Mouse (Mus musculus) spleen, adult 12 weeks (tissue): ENCODE measurements around the gene Gabra1.

Source experiments
- DNase-seq: peaks from one replicate; pipeline ENCODE4 v3.0.0; 2022; ENCODE audit warnings: low spot score

Gene Gabra1

DNA sequence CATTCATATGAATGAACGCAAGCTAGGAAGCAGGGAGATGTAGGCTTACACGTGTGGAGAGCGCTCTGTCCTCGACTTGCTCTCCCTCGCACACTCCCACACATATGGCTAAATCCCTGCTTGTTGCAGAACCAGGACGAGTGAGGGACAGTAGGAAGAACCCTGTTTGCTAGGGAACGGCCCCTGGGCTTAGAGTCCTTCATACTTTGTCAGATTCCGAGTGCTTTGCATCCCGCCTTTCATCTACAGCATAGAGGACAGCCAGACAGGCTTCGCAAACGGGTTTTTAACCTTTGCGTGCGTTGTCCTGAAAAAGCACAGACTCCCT lies at the start of gene Gabra1:
Gene Gabra1 (minus strand): TSS at position 106 of the 328 bp plus-strand sequence.
- no peak for DNase-seq

DNA sequence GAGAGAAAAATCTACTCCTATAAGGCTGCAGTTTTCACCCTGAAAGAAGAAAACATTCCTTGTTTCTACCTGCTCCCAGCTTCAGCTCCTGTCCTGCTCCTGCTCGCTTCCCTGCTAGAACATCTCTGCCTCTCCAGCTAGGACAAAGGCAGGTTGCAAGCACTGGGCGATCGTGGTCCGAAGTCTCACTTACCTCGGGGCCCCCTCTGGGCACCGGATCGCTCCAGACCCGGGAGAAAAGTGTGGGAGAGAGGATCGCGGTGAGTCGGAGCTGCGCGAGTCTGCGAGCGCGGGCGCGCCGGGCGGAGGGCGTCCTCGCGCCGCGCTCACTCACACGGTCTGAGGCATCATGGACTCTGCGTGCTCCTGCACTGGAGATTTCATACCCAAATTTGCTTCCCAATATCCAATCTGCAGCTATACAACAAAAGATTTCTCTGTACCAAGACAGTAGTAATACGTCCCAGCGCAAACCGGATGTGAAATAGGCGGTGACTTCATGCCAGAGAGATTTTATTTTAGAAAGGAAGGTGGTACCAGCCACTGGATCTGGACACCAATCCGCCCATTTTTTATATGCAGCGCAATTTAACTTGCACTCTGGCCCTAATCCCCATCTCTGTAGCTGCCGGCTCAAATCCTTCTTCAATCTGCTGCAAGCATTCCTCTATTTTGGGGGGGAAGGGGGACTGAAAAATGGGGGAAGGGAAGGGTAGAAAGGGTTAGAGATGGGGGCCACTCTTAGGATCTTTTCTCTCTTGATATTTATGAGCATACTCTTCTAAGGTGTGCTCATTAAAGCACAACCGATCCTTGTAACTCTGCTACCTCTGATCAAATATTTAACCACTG lies 531 bp downstream of the Gabra1 start:
- DNase-seq, result no peak

- DNase-seq, result no peak
Observed at GRCm38 (mm10) chr11:42181426-42181825, 1.3 kb downstream of the Gabra1 start.

- DNase-seq, result no peak
Observed at GRCm38 (mm10) chr11:42179535-42179934, 3.2 kb downstream of the Gabra1 start.

DNA sequence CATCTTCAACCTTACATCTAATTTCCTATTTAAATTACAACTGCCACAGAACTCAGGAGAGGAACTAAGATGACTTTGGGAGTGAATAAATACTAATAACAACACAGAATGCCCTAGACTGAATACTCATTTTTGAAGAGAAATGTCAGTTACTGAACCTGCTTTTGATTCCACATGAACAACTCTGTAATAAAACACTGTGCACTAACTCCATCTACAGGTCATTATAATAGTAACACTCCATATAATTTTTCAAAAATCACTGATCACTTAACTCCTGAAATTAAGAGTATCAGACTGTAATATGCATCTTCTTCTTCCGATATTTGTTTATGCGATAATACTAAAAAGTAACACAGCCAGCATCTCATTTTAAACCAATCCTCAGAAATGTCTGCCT lies 4.4 kb downstream of the Gabra1 start:
- DNase-seq, result no peak

GRCm38 (mm10) chr11:42151396-42151795 lies 31.3 kb downstream of the Gabra1 start:
- no peak for DNase-seq

- no peak for DNase-seq
Observed at GRCm38 (mm10) chr11:42116931-42117330, 65.8 kb downstream of the Gabra1 start.

GRCm38 (mm10) chr11:42110051-42110450 lies 72.7 kb downstream of the Gabra1 start:
- no peak for DNase-seq

DNA sequence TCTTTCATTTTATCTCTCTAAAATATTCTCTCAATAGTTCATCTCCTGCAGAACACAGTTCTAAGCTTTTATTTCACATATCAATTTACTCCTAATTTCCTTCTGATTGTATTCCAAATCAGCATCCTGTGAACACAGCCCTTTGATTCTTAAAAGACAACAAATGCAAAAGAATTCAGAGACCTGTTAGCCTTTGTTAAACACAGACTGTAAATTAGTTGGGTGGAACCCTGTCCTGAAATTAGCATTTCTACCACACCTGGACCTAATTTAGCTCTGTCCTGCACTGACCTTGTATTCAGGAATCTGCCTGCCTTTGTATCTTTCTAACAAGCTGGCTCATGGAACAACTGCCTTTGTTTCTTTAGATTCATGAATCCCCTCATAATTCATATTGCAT lies 73.1 kb downstream of the Gabra1 start:
- no peak for DNase-seq

DNA sequence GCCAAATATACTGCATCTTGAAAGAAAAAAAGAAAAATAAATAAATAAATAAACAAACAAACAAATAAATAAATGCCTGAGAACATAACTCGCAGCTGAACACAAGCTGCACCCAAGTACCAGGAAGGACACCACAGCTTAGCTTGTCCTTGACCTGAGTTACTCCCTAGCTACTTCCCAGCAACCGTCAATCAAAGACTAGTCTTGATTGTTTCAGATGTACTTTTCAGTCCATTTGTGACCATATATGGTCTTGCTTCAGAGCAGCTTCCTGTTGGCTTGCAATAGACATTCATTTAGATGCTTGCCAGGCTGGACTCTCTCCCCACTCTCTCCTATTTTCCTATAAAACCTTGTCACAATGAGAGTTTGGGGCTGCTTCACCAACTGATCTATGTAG lies 87.2 kb downstream of the Gabra1 start:
- no peak for DNase-seq
